Mouse (Mus musculus): ENCODE data around the gene Tomm20.

DNA sequence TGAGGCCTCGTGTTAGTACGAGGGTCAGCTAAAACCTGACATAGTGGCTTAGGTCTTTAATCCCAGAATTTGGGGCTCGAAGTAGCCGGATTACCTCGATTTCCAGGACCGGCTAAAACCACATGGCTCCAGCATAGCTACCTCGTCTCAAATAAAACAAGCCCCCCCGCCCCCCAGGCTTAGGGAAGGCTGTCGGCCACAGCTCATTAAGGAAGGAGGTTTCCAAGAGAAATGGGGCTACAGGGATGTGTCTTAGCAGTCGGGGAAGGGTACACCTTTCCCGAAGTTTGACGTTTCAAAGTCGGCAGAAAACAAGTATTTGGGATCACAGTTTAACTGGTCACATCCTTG lies 25.6 kb upstream of the Tomm20 start:
- TF ChIP-seq CTCF (IDR thresholded peaks at IDR 0.05) (no peak), POLR2A (IDR thresholded peaks at IDR 0.05; ENCODE audit: insufficient read depth, low read depth, low read length) (no peak), EP300 (IDR thresholded peaks at IDR 0.05; ENCODE audit: insufficient read depth, low read depth, low read length) (no peak)
